In genomic region chr6:148443726-148444701, GRCm38 (mm10) we compare ENCODE assay signal across 8 mouse cellular contexts. TPM values are rescaled to one million over a fixed set of nuclear protein-coding genes. Genes with fewer than 3 reads are reported as not detected.
DNase-seq lines count a peak whose midpoint lies in the region; ATAC-seq lines count a peak whose summit lies in the region.

Gene Tmtc1, minus strand, starts transcription at chr6:148444389.

- H3K4me2 ChIP-seq in heart, embryonic 12.5 days = peak within 1 kb of the TSS; percentile 83
- peak within 1 kb of the TSS; percentile 92 for H3K4me2 ChIP-seq in kidney, embryonic 16.5 days (replicated peaks; ENCODE audit: low read depth, low read length)
- H3K4me2 ChIP-seq in liver, embryonic 13.5 days = peak within 1 kb of the TSS; percentile 77
- H3K4me2 ChIP-seq in neural tube, embryonic 12.5 days (replicated peaks) = peak within 1 kb of the TSS; percentile 91
- peak within 1 kb of the TSS; percentile 97 for H3K4me2 ChIP-seq in stomach, embryonic 16.5 days (ENCODE audit: low read depth, low read length)

- H3K4me1 ChIP-seq in forebrain, embryonic 10.5 days = peaks cover 37% of the 10 kb centered on the region
- peaks cover 19% of the 10 kb centered on the region for H3K4me1 ChIP-seq in heart, embryonic 12.5 days (replicated peaks)
- peaks cover 24% of the 10 kb centered on the region for H3K4me1 ChIP-seq in kidney, embryonic 16.5 days (ENCODE audit: insufficient read depth, low read length)
- H3K4me1 ChIP-seq in liver, embryonic 13.5 days (replicated peaks) = peaks cover 25% of the 10 kb centered on the region
- peaks cover 21% of the 10 kb centered on the region for H3K4me1 ChIP-seq in neural tube, embryonic 12.5 days
- H3K4me1 ChIP-seq in stomach, embryonic 16.5 days (ENCODE audit: control insufficient read depth, insufficient read depth, low read length) = peaks cover 4% of the 10 kb centered on the region; the same call in 1 of the 2 replicates

- H3K4me3 ChIP-seq in forebrain, embryonic 10.5 days = peak within 1 kb of the TSS; percentile 76
- peak within 1 kb of the TSS; percentile 69 for H3K4me3 ChIP-seq in heart, embryonic 12.5 days
- peak within 1 kb of the TSS; percentile 63 for H3K4me3 ChIP-seq in kidney, embryonic 16.5 days (ENCODE audit: low read length)
- H3K4me3 ChIP-seq in liver, embryonic 13.5 days (replicated peaks) = peak within 1 kb of the TSS; percentile 64
- H3K4me3 ChIP-seq in neural tube, embryonic 12.5 days = peak within 1 kb of the TSS; percentile 74
- peak within 1 kb of the TSS; percentile 70 for H3K4me3 ChIP-seq in stomach, embryonic 16.5 days (replicated peaks; ENCODE audit: low read length)

- no peak for ATAC-seq in CD4-positive, CD25-positive, alpha-beta regulatory T cell, adult 4 months
- ATAC-seq in heart, embryonic 12.5 days (ENCODE audit: insufficient number of reproducible peaks, low FRiP score) = peak; percentile 79
- peak; percentile 88 for ATAC-seq in kidney, embryonic 16.5 days (ENCODE audit: low FRiP score, low TSS enrichment)
- ATAC-seq in liver, embryonic 13.5 days (ENCODE audit: low read depth) = peak; percentile 75
- peak; percentile 73 for ATAC-seq in neural tube, embryonic 12.5 days (ENCODE audit: low FRiP score, low read depth)
- ATAC-seq in stomach, embryonic 16.5 days (ENCODE audit: insufficient read depth, low FRiP score) = peak; percentile 84

- H3K27me3 ChIP-seq in forebrain, embryonic 10.5 days (ENCODE audit: poor library complexity, severe bottlenecking) = peaks cover 67% of the 10 kb centered on the region
- peaks cover 24% of the 10 kb centered on the region for H3K27me3 ChIP-seq in heart, embryonic 12.5 days (replicated peaks)
- H3K27me3 ChIP-seq in kidney, embryonic 16.5 days (ENCODE audit: insufficient read depth, low read length) = peaks cover 25% of the 10 kb centered on the region
- H3K27me3 ChIP-seq in liver, embryonic 13.5 days = peaks cover 76% of the 10 kb centered on the region
- peaks cover 34% of the 10 kb centered on the region for H3K27me3 ChIP-seq in neural tube, embryonic 12.5 days (replicated peaks)
- peaks cover 3% of the 10 kb centered on the region; the same call in 1 of the 2 replicates for H3K27me3 ChIP-seq in stomach, embryonic 16.5 days (ENCODE audit: control insufficient read depth, insufficient read depth, low read length)

- no peaks in the 10 kb centered on the region; the same call in 1 of the 2 replicates for H3K9me3 ChIP-seq in forebrain, embryonic 10.5 days
- peaks cover 5% of the 10 kb centered on the region for H3K9me3 ChIP-seq in heart, embryonic 12.5 days (replicated peaks)
- H3K9me3 ChIP-seq in kidney, embryonic 16.5 days (ENCODE audit: low read length) = no peaks in the 10 kb centered on the region
- no peaks in the 10 kb centered on the region; the same call in 1 of the 2 replicates for H3K9me3 ChIP-seq in liver, embryonic 13.5 days (replicated peaks)
- no peaks in the 10 kb centered on the region for H3K9me3 ChIP-seq in neural tube, embryonic 12.5 days
- peaks cover 3% of the 10 kb centered on the region; the same call in 1 of the 2 replicates for H3K9me3 ChIP-seq in stomach, embryonic 16.5 days (replicated peaks; ENCODE audit: control insufficient read depth, low read length)

- DNase-seq in CD4-positive, CD25-positive, alpha-beta regulatory T cell, adult 2 months (ENCODE audit: low read depth, low spot score) = peak; percentile 6
- DNase-seq in forebrain, embryonic 10.5 days (ENCODE audit: extremely low spot score, low spot score) = peak; percentile 73
- DNase-seq in liver, embryonic 13.5 days = peak; percentile 37

- whole genome bisulfite sequencing in forebrain, embryonic 10.5 days = under 1% methylated on average over 98 of the region's 99 CpGs
- WGBS in heart, embryonic 12.5 days = 1% methylated on average over 92 of the region's 99 CpGs
- under 1% methylated on average over 87 of the region's 99 CpGs for WGBS in kidney, embryonic 16.5 days
- WGBS in liver, embryonic 13.5 days (ENCODE audit: insufficient replicate concordance) = under 1% methylated on average over 77 of the region's 99 CpGs
- WGBS in neural tube, embryonic 12.5 days = under 1% methylated on average over 98 of the region's 99 CpGs
- under 1% methylated on average over 96 of the region's 99 CpGs for WGBS in stomach, embryonic 16.5 days

- H3K9ac ChIP-seq in heart, embryonic 12.5 days = peak within 1 kb of the TSS; percentile 78
- peak within 1 kb of the TSS; percentile 68 for H3K9ac ChIP-seq in kidney, embryonic 16.5 days (replicated peaks; ENCODE audit: low read length)
- H3K9ac ChIP-seq in liver, embryonic 13.5 days = peak within 1 kb of the TSS; percentile 50
- H3K9ac ChIP-seq in neural tube, embryonic 12.5 days = peak within 1 kb of the TSS; percentile 69
- peak within 1 kb of the TSS; percentile 77 for H3K9ac ChIP-seq in stomach, embryonic 16.5 days (ENCODE audit: low read length)

- H3K36me3 ChIP-seq in forebrain, embryonic 10.5 days (replicated peaks) = no peaks in the 10 kb centered on the region
- H3K36me3 ChIP-seq in heart, embryonic 12.5 days = no peaks in the 10 kb centered on the region
- H3K36me3 ChIP-seq in kidney, embryonic 16.5 days (ENCODE audit: insufficient read depth, low read length) = no peaks in the 10 kb centered on the region
- H3K36me3 ChIP-seq in liver, embryonic 13.5 days = no peaks in the 10 kb centered on the region
- H3K36me3 ChIP-seq in neural tube, embryonic 12.5 days = no peaks in the 10 kb centered on the region
- H3K36me3 ChIP-seq in stomach, embryonic 16.5 days (ENCODE audit: control insufficient read depth, insufficient read depth, low read length) = no peaks in the 10 kb centered on the region

- peak within 1 kb of the TSS; percentile 76 for H3K27ac ChIP-seq in forebrain, embryonic 10.5 days
- H3K27ac ChIP-seq in heart, embryonic 12.5 days (ENCODE audit: poor library complexity, severe bottlenecking) = no peak within 1 kb of the TSS
- no peak within 1 kb of the TSS for H3K27ac ChIP-seq in kidney, embryonic 16.5 days (ENCODE audit: low read length)
- H3K27ac ChIP-seq in liver, embryonic 13.5 days = no peak within 1 kb of the TSS
- H3K27ac ChIP-seq in neural tube, embryonic 12.5 days = peak within 1 kb of the TSS; percentile 37; the same call in 1 of the 2 replicates
- H3K27ac ChIP-seq in stomach, embryonic 16.5 days (ENCODE audit: low read length) = no peak within 1 kb of the TSS; the same call in 1 of the 2 replicates

RNA-seq across cellular contexts. Expression of gene Tmtc1, which starts in this region (rescaled TPM):
- not detected for polyA plus RNA-seq in CD4-positive, CD25-positive, alpha-beta regulatory T cell, adult 4 months (2017; shearing (Covaris generic))
- polyA plus RNA-seq in forebrain, embryonic 10.5 days (2016; fragmentation: Nextera tagmentation; extraction: Ambion mirVana) = 0.20 and 0.26 TPM in 2 replicates
- polyA plus RNA-seq in heart, embryonic 12.5 days (2016; fragmentation: Nextera tagmentation; extraction: Ambion mirVana) = 3.4 and 3.8 TPM in 2 replicates
- polyA plus RNA-seq in kidney, embryonic 16.5 days (2015; fragmentation: Nextera tagmentation; extraction: Ambion mirVana) = 1.4 and 1.8 TPM in 2 replicates
- 0.07 and 0.10 TPM in 2 replicates for polyA plus RNA-seq in liver, embryonic 13.5 days (2015; fragmentation: Nextera tagmentation; extraction: Ambion mirVana)
- polyA plus RNA-seq in neural tube, embryonic 12.5 days (2016; fragmentation: Nextera tagmentation; extraction: Ambion mirVana) = 2.1 and 2.3 TPM in 2 replicates
- 1.6 TPM in 2 replicates for polyA plus RNA-seq in stomach, embryonic 16.5 days (2015; fragmentation: Nextera tagmentation; extraction: Ambion mirVana)

Comparison
In these comparisons a context has a peak if more than half of its experiments do, and no peak if none do; other contexts are left out.
1. Peak in DNase-seq, H3K4me3 ChIP-seq and H3K27ac ChIP-seq in forebrain, embryonic 10.5 days; RNA of the gene not detected or under 1 TPM.
2. Peak in DNase-seq, ATAC-seq, H3K4me3 ChIP-seq, H3K9ac ChIP-seq and H3K4me2 ChIP-seq in liver, embryonic 13.5 days; RNA of the gene not detected or under 1 TPM.
3. DNase-seq: peak in every context shown above with its lines; median percentile 73 in forebrain, embryonic 10.5 days; 37 in liver, embryonic 13.5 days; 6 in CD4-positive, CD25-positive, alpha-beta regulatory T cell, adult 2 months.